Mouse (Mus musculus): ENCODE measurements around the gene Ciapin1. TPM values are rescaled to one million over a fixed set of nuclear protein-coding genes. Genes with fewer than 3 reads are reported as not detected.
"Not testable (repeated sequence)": the region's sequence is repeated elsewhere in the genome, so short reads cannot be mapped to it uniquely, and the experiment has no call there.

The Ciapin1 gene
- polyA plus RNA-seq, 1 experiment from 2014 or later, result 193 TPM

DNA sequence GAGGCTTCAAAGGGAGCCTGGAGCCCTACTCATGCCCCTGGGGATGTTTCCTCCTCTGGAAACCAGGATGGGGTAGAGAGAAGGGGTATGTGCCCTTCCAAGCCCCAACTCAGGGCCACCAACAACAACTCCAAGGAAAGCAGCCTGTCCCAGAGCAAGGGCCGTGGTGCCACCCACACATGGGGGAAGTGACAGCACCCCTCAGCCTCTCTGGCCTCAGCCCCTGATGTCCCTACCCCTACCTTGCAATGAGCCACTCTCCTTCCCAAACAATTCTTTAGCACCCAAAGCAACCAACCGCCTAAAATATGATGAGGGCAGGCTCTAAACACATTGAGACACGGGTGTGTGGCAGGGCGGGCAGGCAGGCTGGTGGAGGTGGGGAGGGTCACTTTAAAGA, 31.8 kb upstream of the Ciapin1 start:
- Histone ChIP-seq H3K4me1 (peaks cover 60% of the 10 kb centered on the region), H3K4me3 (peak overlapping the region; percentile 58)
- WGBS, result 16% methylated on average over 4 of the region's 4 CpGs

DNA sequence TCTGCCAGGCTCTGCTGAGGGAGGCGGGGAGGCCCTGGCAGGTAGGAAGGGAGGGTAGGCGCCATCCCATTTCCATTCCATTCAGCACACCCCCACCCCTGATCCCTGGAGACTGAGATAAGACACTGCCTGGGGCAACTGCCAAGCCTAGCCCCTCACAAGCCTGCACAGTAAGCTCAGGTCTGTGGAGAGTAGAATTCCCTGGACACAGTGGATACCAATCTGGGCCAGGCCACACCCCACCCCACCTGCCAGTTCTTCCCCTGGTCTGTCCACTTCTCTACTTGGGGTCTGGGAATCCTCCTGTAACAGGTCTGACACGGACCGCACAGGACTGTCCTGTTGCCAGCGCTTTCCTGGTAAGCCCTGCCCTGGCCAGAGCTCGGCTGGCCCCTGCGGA, 31.0 kb upstream of the Ciapin1 start:
- DNase-seq (ENCODE audit: low spot score), result no peak
- 52% methylated on average over 7 of the region's 7 CpGs for WGBS
- Histone ChIP-seq H3K27me3 (replicated peaks; ENCODE audit: low read depth, poor library complexity, severe bottlenecking) (peaks cover 33% of the 10 kb centered on the region), H3K9me3 (no peaks in the 10 kb centered on the region), H3K4me1 (peaks cover 51% of the 10 kb centered on the region), H3K36me3 (replicated peaks) (peaks cover 42% of the 10 kb centered on the region), H3K27ac (replicated peaks) (no peak overlapping the region), H3K4me3 (peak overlapping the region; percentile 58; the same call in 1 of the 2 replicates)

More for the DNA sequence above, 31.8 kb upstream of the Ciapin1 start:
- Histone ChIP-seq H3K36me3 (replicated peaks) (peaks cover 33% of the 10 kb centered on the region), H3K27me3 (replicated peaks; ENCODE audit: low read depth, poor library complexity, severe bottlenecking) (peaks cover 42% of the 10 kb centered on the region), H3K27ac (replicated peaks) (peak overlapping the region; percentile 75; the same call in 1 of the 2 replicates), H3K9me3 (no peaks in the 10 kb centered on the region)
- DNase-seq (ENCODE audit: low spot score), result no peak

DNA sequence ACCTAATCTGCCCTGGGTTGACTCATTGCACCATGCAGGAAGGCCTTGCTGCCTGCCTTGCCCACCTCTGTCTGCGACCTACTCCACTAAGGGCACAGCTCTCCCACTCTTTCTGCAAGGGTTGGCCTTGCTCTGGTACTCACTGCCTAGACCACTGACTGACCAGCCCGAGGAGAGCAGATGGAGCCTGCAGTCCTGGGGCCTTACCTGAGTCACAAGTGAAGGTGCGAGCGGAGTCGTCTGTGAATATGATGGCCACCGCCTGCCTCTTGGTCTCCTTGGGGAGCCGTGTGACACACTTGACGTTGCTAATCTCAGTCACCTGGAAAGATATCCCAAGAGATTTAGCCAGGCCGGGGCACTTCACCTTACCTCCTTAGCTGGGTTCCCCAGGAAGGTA, 28.8 kb upstream of the Ciapin1 start:
- no peak overlapping the region for H3K4me3 ChIP-seq
- no peaks in the 10 kb centered on the region for H3K9me3 ChIP-seq
- no peak for DNase-seq (ENCODE audit: low spot score)
- WGBS, result 89% methylated on average over 9 of the region's 9 CpGs
- no peak overlapping the region for H3K27ac ChIP-seq (replicated peaks)
- H3K36me3 ChIP-seq (replicated peaks), result peaks cover 64% of the 10 kb centered on the region
- peaks cover 38% of the 10 kb centered on the region for H3K4me1 ChIP-seq
- H3K27me3 ChIP-seq (replicated peaks; ENCODE audit: low read depth, poor library complexity, severe bottlenecking), result peaks cover 28% of the 10 kb centered on the region

GRCm38 (mm10) chr8:94865292-94865691, 27.1 kb upstream of the Ciapin1 start:
- no peak for DNase-seq (ENCODE audit: low spot score)
- H3K4me1 ChIP-seq, result peaks cover 21% of the 10 kb centered on the region
- no peak overlapping the region for H3K27ac ChIP-seq (replicated peaks)
- peaks cover 80% of the 10 kb centered on the region for H3K36me3 ChIP-seq (replicated peaks)
- H3K27me3 ChIP-seq (replicated peaks; ENCODE audit: low read depth, poor library complexity, severe bottlenecking), result peaks cover 17% of the 10 kb centered on the region
- no peak overlapping the region for H3K4me3 ChIP-seq
- 78% methylated on average over 10 of the region's 10 CpGs for WGBS
- no peaks in the 10 kb centered on the region for H3K9me3 ChIP-seq

DNA sequence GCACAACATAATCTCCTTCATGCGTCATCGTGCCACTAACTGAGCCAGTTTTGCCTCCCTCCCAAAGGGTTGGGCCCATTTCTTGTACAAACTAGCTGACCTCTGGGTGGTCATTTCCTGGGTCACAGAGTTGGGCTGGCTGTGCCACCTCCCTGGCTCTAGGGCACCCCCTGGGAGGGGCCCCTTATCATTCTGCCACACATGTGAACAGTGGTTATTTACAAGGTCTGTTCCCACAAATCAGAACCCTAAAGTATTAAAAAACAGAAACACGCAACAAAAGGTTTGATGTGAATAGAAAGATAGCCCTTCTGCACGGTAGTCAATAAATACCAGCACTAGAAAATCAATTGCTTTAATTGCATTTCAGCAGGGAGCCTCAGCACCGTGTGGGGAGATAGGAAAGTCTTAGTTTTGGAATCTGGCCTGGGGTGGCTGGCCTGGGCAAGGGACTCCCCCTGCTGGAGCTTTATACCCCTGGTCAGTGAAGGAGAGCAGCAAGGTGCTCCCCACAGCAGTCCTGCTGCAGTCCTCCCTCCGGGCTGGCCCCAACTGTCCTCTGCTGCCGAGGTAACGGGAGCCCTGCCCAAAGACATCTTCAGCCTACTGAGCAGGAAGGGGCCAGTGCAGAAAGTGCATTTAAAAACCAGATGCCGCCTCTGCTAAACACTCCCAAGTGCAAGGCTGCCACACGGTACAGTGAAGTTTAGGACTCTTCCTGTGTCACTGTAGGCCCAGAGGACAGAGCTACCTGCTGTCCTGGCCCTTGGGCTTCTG, 25.9 kb upstream of the Ciapin1 start:
- no peak overlapping the region for H3K27ac ChIP-seq (replicated peaks)
- peaks cover 5% of the 10 kb centered on the region for H3K27me3 ChIP-seq (replicated peaks; ENCODE audit: low read depth, poor library complexity, severe bottlenecking)
- H3K4me1 ChIP-seq, result peaks cover 12% of the 10 kb centered on the region
- H3K4me3 ChIP-seq, result no peak overlapping the region
- WGBS, result 86% methylated on average over 10 of the region's 10 CpGs
- H3K9me3 ChIP-seq, result no peaks in the 10 kb centered on the region
- peaks cover 90% of the 10 kb centered on the region for H3K36me3 ChIP-seq (replicated peaks)
- no peak for DNase-seq (ENCODE audit: low spot score)

- no peak for DNase-seq (ENCODE audit: low spot score)
- peaks cover 87% of the 10 kb centered on the region for H3K36me3 ChIP-seq (replicated peaks)
- 90% methylated on average over 12 of the region's 12 CpGs for WGBS
- no peaks in the 10 kb centered on the region for H3K27me3 ChIP-seq (replicated peaks; ENCODE audit: low read depth, poor library complexity, severe bottlenecking)
- no peaks in the 10 kb centered on the region for H3K9me3 ChIP-seq
- H3K27ac ChIP-seq (replicated peaks), result no peak overlapping the region
- H3K4me3 ChIP-seq, result no peak overlapping the region
- H3K4me1 ChIP-seq, result peaks cover 15% of the 10 kb centered on the region
Observed at GRCm38 (mm10) chr8:94862487-94863220, 24.5 kb upstream of the Ciapin1 start.

GRCm38 (mm10) chr8:94861352-94861910, 23.3 kb upstream of the Ciapin1 start:
- no peaks in the 10 kb centered on the region for H3K27me3 ChIP-seq (replicated peaks; ENCODE audit: low read depth, poor library complexity, severe bottlenecking)
- 76% methylated on average over 8 of the region's 8 CpGs for WGBS

DNA sequence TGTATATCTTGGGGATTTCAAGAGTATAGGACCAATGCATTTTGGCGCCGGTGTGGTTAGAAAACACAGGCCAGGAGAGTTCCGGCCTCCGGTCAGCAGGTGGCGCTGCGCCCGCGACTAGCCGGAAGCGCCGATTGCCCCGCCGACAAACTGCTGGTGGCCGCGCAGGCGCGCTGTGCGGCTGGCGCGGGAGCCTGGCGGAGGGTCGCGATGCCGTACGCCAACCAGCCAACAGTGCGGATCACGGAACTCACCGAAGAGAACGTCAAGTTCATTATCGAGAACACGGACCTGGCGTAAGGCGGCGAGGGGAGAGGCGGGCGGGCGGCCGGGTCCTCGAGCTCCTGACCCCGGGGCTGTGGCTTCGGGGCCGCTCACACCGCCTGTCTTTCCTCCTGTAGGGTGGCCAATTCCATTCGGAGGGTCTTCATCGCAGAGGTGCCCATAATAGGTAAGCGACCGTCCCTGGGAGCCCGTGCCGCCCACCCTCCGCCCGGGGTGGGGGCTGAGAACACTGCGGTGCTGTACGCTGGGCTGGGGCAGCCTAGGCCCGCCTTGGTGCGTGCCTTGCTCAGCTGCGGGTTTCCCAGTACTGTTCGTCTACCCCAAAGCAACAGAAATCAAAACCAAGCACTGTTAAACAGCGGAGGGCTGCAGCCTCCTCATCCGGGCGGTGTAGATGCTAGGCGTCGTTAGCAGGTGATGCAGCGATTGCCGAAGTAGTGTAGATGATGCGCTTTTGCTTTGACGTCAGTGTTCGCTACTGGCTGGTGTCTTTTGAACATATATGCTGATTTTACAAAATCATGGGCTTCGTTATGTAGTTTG, 19.4 kb upstream of the Ciapin1 start, which contains the start of gene Polr2c:
Polr2c (plus strand) TSS at position 105 of the 828 bp plus-strand sequence.
- Histone ChIP-seq H3K27ac (replicated peaks) (peak within 1 kb of the TSS; percentile 90), H3K9me3 (no peaks in the 10 kb centered on the region), H3K36me3 (replicated peaks) (peaks cover 62% of the 10 kb centered on the region), H3K4me3 (peak within 1 kb of the TSS; percentile 89), H3K4me1 (peaks cover 15% of the 10 kb centered on the region), H3K27me3 (replicated peaks; ENCODE audit: low read depth, poor library complexity, severe bottlenecking) (no peaks in the 10 kb centered on the region)
- under 1% methylated on average over 68 of the region's 68 CpGs for whole genome bisulfite sequencing
- DNase-seq (ENCODE audit: low spot score), result peak; percentile 93

More at GRCm38 (mm10) chr8:94861352-94861910, 23.3 kb upstream of the Ciapin1 start:
- Histone ChIP-seq H3K9me3 (no peaks in the 10 kb centered on the region), H3K4me3 (no peak overlapping the region), H3K4me1 (peaks cover 15% of the 10 kb centered on the region), H3K27ac (replicated peaks) (no peak overlapping the region), H3K36me3 (replicated peaks) (peaks cover 75% of the 10 kb centered on the region)
- DNase-seq (ENCODE audit: low spot score), result peak; percentile 70

- peak overlapping the region; percentile 89 for H3K4me3 ChIP-seq
- 33% methylated on average over 5 of the region's 5 CpGs for WGBS
- no peaks in the 10 kb centered on the region for H3K9me3 ChIP-seq
- peaks cover 15% of the 10 kb centered on the region for H3K4me1 ChIP-seq
- no peaks in the 10 kb centered on the region for H3K27me3 ChIP-seq (replicated peaks; ENCODE audit: low read depth, poor library complexity, severe bottlenecking)
- no peak overlapping the region for H3K27ac ChIP-seq (replicated peaks)
- peaks cover 60% of the 10 kb centered on the region for H3K36me3 ChIP-seq (replicated peaks)
- DNase-seq (ENCODE audit: low spot score), result no peak
Observed at GRCm38 (mm10) chr8:94857011-94857345, 18.8 kb upstream of the Ciapin1 start.

GRCm38 (mm10) chr8:94854761-94855160, 16.6 kb upstream of the Ciapin1 start:
- H3K27ac ChIP-seq (replicated peaks); H3K4me3 ChIP-seq; H3K9me3 ChIP-seq; DNase-seq (ENCODE audit: low spot score); H3K27me3 ChIP-seq (replicated peaks; ENCODE audit: low read depth, poor library complexity, severe bottlenecking): not testable (repeated sequence)
- Histone ChIP-seq H3K4me1 (peaks cover 15% of the 10 kb centered on the region), H3K36me3 (replicated peaks) (peaks cover 60% of the 10 kb centered on the region)
- 91% methylated on average over 11 of the region's 11 CpGs for WGBS

GRCm38 (mm10) chr8:94850049-94850448, 11.9 kb upstream of the Ciapin1 start:
- DNase-seq (ENCODE audit: low spot score), result no peak
- Histone ChIP-seq H3K27ac (replicated peaks) (no peak overlapping the region), H3K4me1 (no peaks in the 10 kb centered on the region), H3K4me3 (no peak overlapping the region), H3K27me3 (replicated peaks; ENCODE audit: low read depth, poor library complexity, severe bottlenecking) (no peaks in the 10 kb centered on the region), H3K36me3 (replicated peaks) (peaks cover 84% of the 10 kb centered on the region), H3K9me3 (no peaks in the 10 kb centered on the region)
- 92% methylated on average over 5 of the region's 5 CpGs for WGBS

GRCm38 (mm10) chr8:94841183-94841582, 3.0 kb upstream of the Ciapin1 start:
- Histone ChIP-seq H3K36me3 (replicated peaks) (peaks cover 19% of the 10 kb centered on the region), H3K27me3 (replicated peaks; ENCODE audit: low read depth, poor library complexity, severe bottlenecking) (no peaks in the 10 kb centered on the region), H3K27ac (replicated peaks) (no peak overlapping the region), H3K4me1 (peaks cover 17% of the 10 kb centered on the region), H3K4me3 (no peak overlapping the region), H3K9me3 (no peaks in the 10 kb centered on the region)
- no peak for DNase-seq (ENCODE audit: low spot score)
- WGBS, result 55% methylated on average over 2 of the region's 2 CpGs

All from embryonic facial prominence, embryonic 10.5 days (tissue).